Mouse (Mus musculus) 416B (cell line): ENCODE measurements at regions not wholly inside any gene's neighbourhood (a gene's known extent, or its start where the extent isn't known, plus 50 kb on each side); places are given as distances from the start of the nearest gene placed in this dataset.

ENCODE experiments used
- DNase-seq: peaks from one replicate; pipeline ENCODE4 v3.0.0; 2011; ENCODE audit warnings: low read depth

GRCm38 (mm10) chr11:6785471-6785870 lies 52.0 kb downstream of the Gm11983 start:
- no peak for DNase-seq

GRCm38 (mm10) chr11:6782826-6783225 lies 54.6 kb downstream of the Gm11983 start:
- no peak for DNase-seq

- DNase-seq: no peak
Observed at GRCm38 (mm10) chr11:6779752-6780151, 57.7 kb downstream of the Gm11983 start.

DNA sequence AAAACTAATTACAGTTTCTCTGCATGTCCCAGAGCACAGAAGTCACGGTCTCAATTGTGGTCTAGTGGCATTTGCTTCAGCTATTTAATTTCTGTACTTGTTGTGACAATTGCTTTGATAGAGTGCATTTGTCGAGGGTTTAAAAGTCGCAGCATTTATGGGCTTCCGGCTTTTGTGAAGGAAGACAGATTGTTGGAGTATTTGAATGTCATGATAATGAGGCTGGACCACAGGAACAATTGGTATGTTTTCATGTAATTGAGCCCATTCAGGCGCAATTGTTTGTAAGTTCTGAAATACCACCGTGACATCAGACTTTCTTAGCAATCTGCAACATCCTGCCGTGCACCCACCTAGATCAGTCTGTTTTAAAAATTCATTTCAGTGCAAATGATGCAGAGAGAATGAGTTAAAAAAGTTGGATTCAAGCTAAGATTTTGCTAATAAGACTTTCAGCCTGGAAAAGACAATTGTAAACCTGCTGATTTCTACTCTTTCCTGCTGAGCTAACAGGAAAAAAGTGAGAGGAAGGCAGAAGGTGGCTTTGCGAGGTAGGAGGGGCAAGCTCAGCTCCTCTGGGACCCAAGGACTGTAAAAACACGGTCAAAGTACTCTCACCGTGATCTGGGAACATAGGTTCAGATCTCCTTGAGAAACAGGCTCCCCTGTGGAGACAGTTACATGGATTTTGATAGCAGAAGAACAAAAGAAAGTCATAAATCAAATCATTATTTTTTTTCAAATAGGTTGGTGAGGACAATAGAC lies 58.7 kb downstream of the Gm11983 start:
- DNase-seq: no peak

- DNase-seq: no peak
Observed at GRCm38 (mm10) chr11:6777566-6777965, 59.9 kb downstream of the Gm11983 start.

DNA sequence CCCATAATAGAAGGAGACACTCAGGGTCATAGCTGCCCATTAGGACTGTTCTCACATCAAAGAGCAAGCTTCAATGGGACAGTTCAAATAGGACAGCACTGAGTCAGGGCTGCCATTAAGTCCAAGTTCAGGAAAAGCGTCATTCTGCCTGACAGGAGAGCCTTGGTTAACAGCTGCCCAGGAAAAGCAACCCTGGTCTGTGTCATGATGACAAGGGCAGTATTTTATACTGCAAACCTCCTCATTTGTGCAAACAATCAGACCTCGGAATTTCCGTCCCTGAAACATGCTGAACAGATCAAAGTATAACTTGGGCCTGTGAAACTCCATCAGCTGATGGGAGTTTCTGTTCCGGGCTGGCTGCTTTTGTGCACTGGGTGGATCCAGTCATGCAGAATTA lies 62.8 kb downstream of the Gm11983 start:
- DNase-seq: no peak

DNA sequence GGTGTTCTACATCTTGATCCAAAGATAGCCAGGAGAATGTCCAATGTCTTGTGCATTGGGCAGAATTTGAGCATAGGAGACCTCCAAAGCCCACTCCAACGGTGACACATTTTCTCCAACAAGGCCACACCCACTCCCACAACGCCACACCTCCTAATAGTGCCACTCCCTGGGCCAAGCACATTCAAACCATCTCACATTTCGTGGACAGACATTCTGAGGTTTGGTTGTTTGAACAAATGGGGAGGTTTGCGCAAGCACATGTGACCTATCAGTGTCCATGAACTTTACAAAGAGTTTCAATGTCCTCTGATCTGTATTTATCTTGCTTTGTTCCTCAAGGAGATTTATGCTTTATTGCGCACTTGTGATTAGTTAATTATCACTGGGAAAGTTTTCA lies 63.5 kb downstream of the Gm11983 start:
- DNase-seq: no peak

GRCm38 (mm10) chr11:6773364-6773763 lies 64.1 kb downstream of the Gm11983 start:
- no peak for DNase-seq

DNA sequence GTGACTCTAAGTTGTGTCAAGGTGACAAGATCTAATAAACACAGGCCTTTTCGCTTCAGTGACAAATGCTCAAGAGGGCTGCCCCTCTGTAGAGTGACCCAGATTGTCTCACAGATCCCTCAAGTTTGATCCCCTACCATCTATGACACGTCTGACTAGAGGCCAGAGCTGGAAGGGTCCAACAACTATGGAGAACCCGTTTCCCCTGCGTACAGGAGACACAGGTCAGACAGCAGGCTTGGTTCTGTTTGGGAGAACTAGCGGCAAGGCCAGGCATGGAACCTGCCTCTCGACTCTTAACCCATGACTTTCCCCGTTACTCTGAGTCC lies 68.1 kb downstream of the Gm11983 start:
- no peak for DNase-seq

- peak; percentile 51 for DNase-seq
Observed at GRCm38 (mm10) chr11:6768599-6769436, 68.6 kb downstream of the Gm11983 start.

DNA sequence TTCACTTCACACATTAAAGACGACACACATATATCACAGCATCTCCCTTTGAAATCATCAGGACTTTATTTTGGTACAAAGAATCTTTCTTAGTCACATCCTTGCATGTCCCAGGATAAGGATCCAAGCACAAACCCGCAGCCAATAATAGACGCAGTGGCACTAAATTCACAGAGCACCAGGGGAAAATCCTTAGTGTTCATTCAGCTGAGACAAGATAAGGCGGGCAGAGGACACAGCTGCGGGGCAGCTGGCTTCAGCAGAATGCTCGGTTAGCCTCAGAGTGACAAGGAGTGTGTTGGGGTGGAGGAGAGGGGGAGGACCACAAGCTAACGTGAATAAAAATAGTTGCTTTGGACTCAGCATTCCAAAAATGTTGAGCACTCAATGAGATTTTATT lies 70.7 kb downstream of the Gm11983 start:
- no peak for DNase-seq

DNA sequence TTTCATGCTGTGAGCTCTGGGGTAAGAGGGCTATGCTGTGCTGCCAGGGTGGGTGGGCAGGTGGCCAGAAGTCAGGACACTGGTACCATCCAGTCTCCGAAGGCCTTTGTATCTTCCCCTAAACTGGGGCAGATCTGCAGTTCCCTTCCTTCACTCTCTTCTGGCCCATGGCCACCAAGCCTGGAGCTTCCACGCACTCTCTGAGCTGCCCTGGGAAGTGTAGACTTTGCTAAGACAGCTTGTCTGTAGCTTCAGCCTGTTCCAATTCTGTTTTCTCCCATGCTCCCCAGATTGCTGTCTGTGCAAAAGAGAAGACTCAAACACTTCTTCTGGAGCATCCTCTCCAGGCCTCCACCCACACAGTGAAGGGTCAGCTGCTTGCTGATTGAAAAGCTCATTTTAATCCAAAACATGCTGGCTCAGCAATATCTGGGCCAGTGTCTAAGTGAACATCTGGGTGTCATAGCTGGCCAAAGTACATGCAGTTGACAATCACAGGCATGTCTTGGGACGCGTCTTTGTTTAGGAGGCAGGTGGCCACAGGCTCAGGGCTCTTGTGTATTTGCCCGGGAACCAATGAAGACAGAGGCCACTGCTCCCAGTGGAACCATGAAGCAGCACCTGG lies 72.0 kb downstream of the Gm11983 start:
- DNase-seq: no peak

GRCm38 (mm10) chr11:6764186-6764585 lies 73.3 kb downstream of the Gm11983 start:
- DNase-seq: no peak

DNA sequence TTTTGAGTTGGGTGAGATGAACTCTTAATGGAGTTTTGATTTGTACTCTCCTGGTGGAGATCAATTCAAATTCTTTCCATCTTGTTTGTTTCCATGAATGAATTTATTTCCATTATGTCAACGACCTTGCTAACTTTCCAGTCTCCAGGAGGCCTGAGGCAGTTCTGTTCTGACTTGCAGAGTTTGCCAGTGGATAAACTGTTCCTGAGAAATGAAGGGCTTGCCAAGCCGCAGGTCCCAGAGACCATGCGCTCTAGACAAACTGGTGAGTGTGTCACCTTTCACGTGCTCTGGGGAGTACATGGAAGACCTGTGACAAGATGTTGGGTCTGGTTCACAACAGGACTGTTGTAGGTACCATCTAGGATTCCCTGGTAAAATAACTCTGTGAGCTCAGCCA lies 74.5 kb downstream of the Gm11983 start:
- no peak for DNase-seq

DNA sequence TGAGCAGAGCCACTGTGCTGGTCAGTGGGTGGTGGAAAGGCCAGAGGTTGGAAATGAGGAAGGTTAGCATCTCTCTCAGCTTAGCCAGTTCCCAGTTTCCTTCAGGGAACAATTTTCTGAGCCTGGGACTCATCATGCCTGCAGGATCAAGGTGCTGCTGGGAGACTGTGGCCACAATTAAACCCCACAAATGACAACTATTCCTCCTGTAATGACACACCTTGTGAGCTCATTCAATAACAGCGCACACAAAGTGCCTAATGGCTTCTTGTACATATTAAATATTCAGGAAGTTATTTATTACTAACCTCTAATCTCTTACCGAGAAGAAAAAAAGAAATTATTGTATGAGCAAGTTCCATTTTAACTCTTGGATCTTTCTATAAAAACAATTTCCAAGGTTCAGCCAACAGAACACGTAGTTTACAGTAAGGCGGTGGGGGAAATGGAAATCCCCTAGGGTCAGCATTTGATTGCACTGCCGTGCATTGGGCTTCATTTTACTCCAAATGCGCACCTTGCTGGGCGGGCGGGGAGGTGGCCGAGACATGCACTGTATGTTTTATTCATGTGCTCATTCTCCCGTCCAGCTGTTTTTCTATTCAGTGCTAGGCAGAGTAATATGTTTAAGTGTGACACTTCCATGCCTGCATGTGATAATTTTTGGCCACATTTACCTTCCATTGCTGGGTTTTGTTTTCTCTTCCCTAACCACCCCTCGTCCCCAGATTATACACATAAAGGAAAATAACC lies 75.4 kb downstream of the Gm11983 start:
- no peak for DNase-seq

- no peak for DNase-seq
Observed at GRCm38 (mm10) chr11:6759578-6759977, 77.9 kb downstream of the Gm11983 start.

DNA sequence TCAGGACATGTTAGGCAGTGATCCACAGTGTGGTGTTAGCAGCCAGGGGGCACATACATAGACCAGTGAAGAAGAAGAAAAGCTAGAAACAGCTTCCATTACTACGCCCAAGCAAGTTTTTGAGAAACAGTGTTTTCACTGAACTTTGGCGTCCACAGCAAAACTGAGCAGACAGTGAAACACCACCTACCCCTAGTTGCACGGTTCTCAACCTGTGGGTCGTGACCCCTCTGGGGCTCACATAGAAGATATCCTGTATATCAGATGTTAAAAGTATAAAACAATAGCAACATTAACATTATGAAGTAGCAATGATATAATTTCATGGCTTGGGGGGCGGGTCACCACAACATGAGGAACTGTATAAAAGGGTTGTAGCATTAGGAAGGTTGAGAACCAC lies 81.1 kb downstream of the Ramp3 start:
- no peak for DNase-seq

DNA sequence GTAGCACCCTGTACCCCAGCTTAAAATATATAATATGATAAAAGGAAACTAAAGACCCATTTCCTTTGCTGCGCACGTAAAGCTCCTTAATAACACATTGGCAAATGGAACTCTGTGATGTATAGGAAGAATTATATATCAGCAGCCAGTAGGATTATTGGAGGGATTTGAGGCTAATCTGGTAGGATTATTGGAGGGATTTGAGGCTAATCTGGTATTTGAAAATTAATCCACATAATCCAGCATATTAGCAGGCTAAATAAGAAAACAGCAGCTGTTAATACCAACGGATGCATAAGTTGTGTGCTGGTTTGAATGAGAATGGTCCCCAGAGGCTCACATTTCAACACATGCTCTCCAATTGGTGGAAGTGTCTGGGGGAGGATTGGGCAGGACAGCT lies 80.3 kb downstream of the Ramp3 start:
- DNase-seq: no peak

DNA sequence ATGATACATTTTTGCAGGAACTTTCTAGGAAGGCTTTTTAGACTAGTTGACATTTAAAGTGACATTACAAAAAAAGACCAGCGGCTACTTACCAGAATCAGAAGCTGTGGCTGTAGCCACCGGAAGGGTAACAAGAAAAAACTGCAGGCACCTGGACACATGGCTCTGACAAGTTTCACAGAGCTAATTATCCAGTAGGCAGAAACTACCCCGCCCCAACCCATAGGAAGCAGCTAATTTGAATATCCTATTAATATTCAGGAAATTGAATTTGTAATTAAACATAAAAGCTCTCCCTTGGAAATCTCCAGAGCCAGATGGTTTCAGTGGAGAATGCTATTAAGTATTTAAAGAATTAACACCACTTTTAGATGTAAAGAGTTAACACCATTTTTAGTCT lies 79.8 kb downstream of the Ramp3 start:
- no peak for DNase-seq

DNA sequence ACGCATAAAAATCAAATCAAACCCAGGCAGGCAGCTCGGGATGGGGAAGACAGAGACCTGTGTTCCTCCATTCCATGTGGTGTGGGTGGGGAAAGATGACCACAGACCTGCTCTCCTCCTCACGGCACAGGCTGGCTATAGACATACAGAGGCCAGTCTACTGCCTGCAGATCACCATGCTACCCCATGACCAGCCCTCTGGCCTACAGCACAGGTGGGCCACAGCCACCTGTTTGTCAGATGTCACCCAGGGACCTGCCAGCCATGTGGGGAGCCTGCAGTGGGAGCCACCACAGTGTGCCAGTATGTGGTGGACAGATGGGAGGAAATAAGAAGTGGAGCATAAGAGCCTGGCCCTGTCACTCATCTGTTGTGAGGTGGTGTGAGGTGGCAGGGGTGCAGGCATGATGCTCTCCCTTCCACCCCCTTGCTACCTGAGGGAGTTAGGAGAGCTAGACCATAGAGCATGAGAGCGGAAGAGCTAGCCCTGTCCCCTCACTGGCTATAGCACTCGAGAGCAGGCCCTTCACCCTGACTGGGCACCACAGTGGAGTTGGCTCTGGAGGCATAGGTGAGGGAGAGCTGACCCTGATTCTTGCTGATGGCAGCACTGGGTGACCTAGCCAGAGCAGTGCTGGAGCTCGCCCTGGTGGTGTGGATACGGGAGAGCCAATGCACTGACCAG lies 76.6 kb downstream of the Ramp3 start:
- no peak for DNase-seq

- no peak for DNase-seq
Observed at GRCm38 (mm10) chr11:6731505-6731904, 73.2 kb downstream of the Ramp3 start.
